Mouse (Mus musculus) cerebellum, adult (tissue): ENCODE measurements around the gene Zbtb25.
A peak's percentile ranks its signal among the peaks of the same experiment; 100 is the strongest.

ENCODE experiments used
- ATAC-seq: cut with Nextera tagmentation; 2 replicates; pipeline ENCODE4 v1.9.2; 2017; ENCODE audit warnings: mild to moderate bottlenecking, moderate library complexity, mixed read lengths; ENCODE audit not compliant: insufficient number of reproducible peaks, low FRiP score, low TSS enrichment

Gene Zbtb25

GRCm38 (mm10) chr12:76345759-76346455 is 23.5 kb downstream of the Zbtb25 start:
- no peak for ATAC-seq

DNA sequence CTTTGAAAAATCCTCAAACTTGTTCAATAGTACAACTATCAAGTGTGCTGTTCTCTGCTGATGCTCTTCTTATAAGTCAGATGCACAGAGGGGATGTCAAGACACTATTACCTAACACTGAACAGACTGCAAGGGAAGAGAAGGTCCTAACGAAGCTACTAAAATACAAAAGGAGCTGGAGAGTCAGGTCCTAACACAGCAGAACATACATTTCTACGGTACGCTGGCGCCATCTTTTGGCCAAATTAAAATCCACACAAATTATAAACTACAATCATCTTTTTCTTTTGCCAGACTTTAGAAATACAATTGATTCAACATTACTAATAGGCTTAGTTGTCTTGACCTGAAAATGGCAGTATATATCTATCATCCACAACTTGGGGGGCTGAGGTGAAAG is 28.3 kb downstream of the Zbtb25 start:
- ATAC-seq = no peak; the same call in 1 of the 2 replicates

DNA sequence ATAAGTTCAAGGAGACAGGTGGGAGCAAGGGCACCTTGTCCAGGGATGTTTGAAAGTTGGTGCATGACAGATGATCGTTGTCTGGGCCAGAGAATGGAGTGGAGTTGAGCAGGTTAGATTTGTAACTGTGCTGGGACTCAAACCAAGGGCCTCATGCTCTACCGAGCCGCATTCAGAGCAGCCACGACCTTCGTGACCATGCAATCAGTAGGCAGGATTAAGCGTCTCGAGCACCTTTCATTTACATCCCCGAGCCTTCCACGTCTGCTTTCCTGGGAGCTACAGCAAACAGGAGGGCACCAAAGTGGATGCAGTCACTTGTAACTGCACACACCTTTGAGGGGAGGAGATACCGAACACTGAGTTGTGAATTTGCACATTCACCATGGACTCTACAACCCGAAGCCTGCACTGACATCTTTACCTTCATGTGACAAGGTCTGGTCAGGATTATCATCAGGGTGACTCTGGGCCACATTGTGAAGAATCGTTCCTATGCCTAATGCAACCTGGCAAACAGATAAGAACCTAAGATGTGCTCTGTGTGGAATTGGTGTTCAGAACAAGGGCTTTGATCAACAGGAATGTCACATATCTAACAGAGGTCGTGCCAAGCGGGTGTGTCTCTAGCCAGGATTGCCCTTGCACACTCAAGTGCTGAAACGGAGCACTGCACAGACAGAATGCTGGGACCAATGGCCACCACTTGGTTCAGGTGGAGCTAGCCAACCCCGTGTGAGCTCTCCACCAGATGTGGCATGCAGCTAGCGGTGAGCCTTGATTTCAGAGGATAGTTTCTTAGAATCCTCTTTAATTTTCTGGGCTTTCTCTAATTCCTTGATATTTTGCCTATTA is 33.1 kb downstream of the Zbtb25 start:
- ATAC-seq = no peak

- no peak for ATAC-seq
Measured at GRCm38 (mm10) chr12:76335641-76336040, 33.8 kb downstream of the Zbtb25 start.

- no peak for ATAC-seq
Measured at GRCm38 (mm10) chr12:76333688-76334087, 35.7 kb downstream of the Zbtb25 start.

- no peak for ATAC-seq
Measured at GRCm38 (mm10) chr12:76328567-76329354, 40.6 kb downstream of the Zbtb25 start.

- ATAC-seq = no peak
Measured at GRCm38 (mm10) chr12:76326437-76327220, 42.8 kb downstream of the Zbtb25 start.

DNA sequence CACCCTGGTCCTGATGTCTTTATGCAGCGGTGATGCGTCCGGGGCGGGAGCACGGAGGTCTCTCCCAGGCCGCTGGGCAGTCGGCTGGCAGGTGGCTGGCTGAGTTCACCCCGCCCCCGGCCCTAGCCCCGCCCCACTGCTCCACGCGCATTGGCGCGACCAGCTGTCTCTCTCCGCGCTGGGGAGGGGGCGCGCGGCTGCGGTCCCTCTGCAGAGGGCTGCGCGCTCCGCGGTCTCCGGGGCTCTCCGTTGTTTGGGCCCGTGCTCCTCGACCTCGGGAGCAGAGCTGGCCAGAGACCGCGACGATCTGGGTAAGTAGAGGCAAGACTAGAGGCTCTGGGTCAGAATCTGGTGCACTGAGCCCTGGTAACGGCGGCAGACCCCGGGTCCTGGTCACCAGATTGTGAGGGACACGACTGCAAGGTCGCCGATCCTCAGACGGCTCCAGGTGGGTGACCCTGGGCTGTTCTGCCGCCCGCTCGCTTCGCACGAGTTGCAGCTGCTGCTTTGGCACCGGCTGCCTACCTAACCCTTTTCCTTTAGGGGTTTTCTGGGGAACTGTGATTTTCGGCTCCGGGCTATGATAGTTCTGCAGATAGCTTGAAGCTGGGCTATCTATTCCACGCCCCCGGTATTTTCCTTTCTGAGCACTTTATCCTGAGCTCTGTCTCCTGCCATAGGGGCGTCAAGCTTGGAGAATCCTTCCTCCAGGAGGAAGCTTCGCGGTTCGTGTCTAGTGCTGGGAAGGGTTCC is 44.5 kb downstream of the Zbtb25 start, which contains the start of gene Akap5:
Akap5 (plus strand) TSS at position 213 of the 753 bp plus-strand sequence.
- peak; percentile 65 for ATAC-seq

- ATAC-seq = no peak
Measured at GRCm38 (mm10) chr12:76318282-76319212, 50.9 kb downstream of the Zbtb25 start.

DNA sequence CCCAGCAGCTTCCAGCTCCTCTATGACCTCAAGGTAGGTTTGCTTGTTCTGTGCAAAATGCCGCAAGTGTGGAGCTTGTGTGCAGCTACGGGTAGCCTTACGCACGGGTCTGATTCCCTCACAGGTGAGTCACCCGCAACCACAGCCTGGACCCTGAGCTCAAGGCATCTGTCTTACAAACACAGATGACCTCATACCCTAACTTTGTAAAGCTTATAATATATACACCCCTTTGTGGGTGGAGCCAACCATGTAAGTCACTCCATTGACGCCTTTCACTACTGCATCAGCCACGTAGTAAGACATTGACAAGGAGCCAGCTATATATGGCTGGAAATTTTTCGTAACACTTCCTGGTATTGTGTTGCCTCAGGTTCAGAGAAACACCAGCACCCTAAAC is 57.5 kb downstream of the Zbtb25 start:
- ATAC-seq = no peak

DNA sequence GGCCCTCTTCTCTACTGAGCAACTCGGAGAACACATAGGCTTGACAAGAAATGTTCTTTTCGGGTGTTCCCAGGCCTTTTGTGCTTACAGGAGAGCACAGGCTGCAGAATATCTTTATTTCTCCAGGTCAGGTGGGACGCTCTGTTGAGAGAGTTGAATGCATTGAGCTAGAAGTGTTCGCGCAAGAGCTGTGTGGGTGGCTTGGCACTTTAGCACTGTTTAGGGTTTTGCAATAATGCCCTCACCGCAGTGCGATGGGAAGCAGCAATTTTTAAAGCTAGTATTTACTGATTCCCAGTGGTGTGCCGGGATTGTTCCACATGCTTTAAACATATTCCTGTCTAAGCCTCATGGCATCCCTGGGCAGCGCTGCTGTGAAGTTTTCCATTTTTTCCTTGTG is 58.2 kb downstream of the Zbtb25 start:
- ATAC-seq = no peak

DNA sequence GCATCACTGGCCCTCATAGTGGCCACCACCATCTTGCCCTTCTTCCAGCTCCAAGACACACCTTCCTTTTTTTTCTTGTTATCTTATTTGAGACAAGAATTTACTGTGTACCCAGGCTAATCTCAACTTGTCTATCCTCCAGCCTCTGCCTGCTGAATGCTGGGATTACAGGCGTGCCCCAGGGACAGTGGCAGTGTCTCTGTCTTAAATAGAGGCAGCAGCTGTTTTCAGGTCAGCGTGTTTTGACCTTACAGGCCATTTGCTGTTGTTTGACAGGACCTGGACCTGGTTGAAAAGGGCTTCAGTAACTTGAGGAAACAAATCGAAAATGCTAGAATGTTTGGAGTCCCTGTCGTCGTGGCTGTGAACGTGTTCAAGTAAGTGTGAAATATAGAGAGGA is 58.8 kb downstream of the Zbtb25 start:
- no peak for ATAC-seq

DNA sequence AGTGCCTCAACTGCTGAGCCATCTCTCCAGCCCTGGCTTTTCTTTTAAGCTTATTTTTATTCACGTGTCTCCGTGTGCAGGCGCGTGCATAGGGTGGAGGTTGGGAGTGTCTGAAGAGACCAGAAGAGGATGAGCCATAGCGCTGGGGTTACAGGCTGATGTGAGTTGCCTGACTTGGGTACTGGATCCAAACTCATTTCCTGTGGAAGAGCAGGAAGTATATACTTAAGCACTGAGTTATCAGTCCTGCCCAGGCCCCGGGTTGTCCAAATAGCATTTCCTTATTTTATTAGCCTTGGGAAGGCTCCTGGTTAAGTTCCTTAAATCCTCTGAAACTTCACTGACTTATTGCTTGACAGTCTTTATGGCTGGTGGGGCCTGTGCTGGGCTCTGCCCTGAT is 59.4 kb downstream of the Zbtb25 start:
- no peak for ATAC-seq

DNA sequence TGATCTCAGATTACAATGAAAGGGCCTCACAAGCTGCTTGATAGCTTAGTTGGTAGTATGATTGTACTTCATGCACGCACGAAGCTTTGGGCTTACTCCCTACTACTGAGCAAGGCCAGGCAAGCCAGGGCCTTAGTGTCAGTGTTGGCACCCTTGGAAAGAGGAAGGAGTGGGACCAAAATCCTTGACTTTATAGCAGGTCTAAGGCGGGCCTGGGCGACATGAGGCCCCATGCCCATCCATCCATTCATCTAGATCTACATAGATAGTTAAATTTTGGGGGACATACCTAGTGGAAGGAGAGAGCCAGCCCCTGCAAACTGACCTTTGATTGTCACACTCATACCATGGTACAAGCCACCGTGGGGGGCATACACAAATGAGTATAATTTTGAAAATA is 61.0 kb downstream of the Zbtb25 start:
- no peak for ATAC-seq

GRCm38 (mm10) chr12:76307964-76308363 is 61.4 kb downstream of the Zbtb25 start:
- no peak for ATAC-seq

- no peak for ATAC-seq
Measured at GRCm38 (mm10) chr12:76306852-76307561, 62.4 kb downstream of the Zbtb25 start.

DNA sequence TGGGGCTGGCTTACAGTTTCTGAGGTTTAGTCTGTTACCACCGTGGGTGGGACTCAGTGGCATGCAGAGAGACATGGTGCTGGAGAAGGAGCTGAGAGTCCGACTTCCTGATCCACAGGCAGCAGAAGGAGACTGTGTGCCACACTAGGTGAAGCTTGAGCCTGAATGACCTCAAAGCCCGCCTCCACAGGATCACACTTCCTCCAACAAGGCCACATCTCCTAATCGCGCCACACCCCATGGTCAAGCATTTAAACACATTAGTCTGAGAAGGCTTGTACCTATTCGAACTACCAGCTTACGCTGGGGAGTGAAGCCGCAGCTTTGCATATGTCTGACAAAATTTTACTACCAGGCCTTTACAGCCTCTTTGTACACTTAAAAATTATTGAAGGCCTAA is 64.3 kb downstream of the Zbtb25 start:
- no peak for ATAC-seq

DNA sequence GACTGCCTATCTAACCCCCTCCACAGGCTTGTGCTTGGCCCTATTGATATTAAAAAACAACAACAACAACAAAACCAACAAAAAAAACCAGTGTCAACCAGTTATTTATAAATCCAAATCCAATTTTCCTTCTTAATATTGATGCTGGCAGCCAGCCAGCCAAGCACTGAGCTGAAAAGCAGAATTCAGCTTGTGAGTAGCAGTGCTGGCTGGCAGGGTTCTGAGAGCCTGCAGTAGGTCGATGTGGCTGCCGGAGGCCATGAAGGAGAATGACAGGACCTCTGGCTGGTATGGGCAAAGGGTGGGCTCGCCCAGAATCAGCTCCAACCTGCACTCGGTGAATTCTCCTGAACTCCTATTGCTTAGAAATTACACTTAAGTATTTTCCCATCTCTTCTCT is 65.2 kb downstream of the Zbtb25 start:
- peak; percentile 57; the same call in 1 of the 2 replicates for ATAC-seq
